Mouse (Mus musculus) midbrain, postnatal 0 days (tissue): ENCODE measurements around the gene Rab2b. TPM values are rescaled to one million over a fixed set of nuclear protein-coding genes. Genes with fewer than 3 reads are reported as not detected.
"Not testable (repeated sequence)": the region's sequence is repeated elsewhere in the genome, so short reads cannot be mapped to it uniquely, and the experiment has no call there.

ENCODE experiments used
- ATAC-seq: fragments of 200-750 bp; cut with Nextera tagmentation; 2 replicates; pipeline ENCODE4 v1.8.0; 2017; ENCODE audit warnings: moderate number of reproducible peaks, mild to moderate bottlenecking, moderate TSS enrichment, moderate library complexity; ENCODE audit not compliant: low FRiP score
- DNase-seq: peaks from one replicate; pipeline ENCODE4 v3.0.0-alpha.2; 2015; ENCODE audit warnings: low spot score
- H3K27ac ChIP-seq: fragments of 300-500 bp; sonication (generic); 2 replicates; pipeline ENCODE4 v1.5.1; 2014; ENCODE audit warnings: low read depth, mild to moderate bottlenecking, low read length, mixed read lengths
- H3K27me3 ChIP-seq: fragments of 300-500 bp; sonication (generic); 2 replicates; pipeline ENCODE4 v1.6.1; 2014; ENCODE audit warnings: low read length, control low read depth, mixed read lengths; ENCODE audit not compliant: insufficient read depth
- H3K36me3 ChIP-seq: fragments of 300-500 bp; sonication (generic); 2 replicates; pipeline ENCODE4 v1.6.1; 2014; ENCODE audit warnings: low read length, control low read depth, mixed read lengths; ENCODE audit not compliant: insufficient read depth
- H3K4me1 ChIP-seq: fragments of 300-500 bp; sonication (generic); 2 replicates; pipeline ENCODE4 v1.6.1; 2014; ENCODE audit warnings: mild to moderate bottlenecking, control low read depth, antibody characterized with exemption, low read length, mixed read lengths; ENCODE audit not compliant: insufficient read depth
- H3K4me2 ChIP-seq: fragments of 300-500 bp; sonication (generic); 2 replicates; pipeline ENCODE4 v1.6.1; 2014; ENCODE audit warnings: low read depth, mild to moderate bottlenecking, low read length, mixed read lengths; ENCODE audit not compliant: poor library complexity, severe bottlenecking
- H3K4me3 ChIP-seq: fragments of 300-500 bp; sonication (generic); 2 replicates; pipeline ENCODE4 v1.5.1; 2014; ENCODE audit warnings: low read depth, mild to moderate bottlenecking, low read length, moderate library complexity
- H3K9ac ChIP-seq: fragments of 300-500 bp; sonication (generic); replicated peaks from 2 replicates; pipeline ENCODE4 v1.6.1; 2014; ENCODE audit warnings: mild to moderate bottlenecking, low read length, moderate library complexity, mixed read lengths; ENCODE audit not compliant: poor library complexity, severe bottlenecking
- H3K9me3 ChIP-seq: fragments of 300-500 bp; sonication (generic); 2 replicates; pipeline ENCODE4 v1.6.1; 2016; ENCODE audit warnings: low read length, control low read depth
- CTCF ChIP-seq: IDR thresholded peaks from 2 replicates; pipeline ENCODE4 v1.5.1; 2016; ENCODE audit warnings: antibody characterized with exemption, mild to moderate bottlenecking
- WGBS: fragments of 180-500 bp; shearing (Covaris S2); extraction: QIAGEN DNeasy Blood & Tissue Kit; methylation state at CpG from one replicate; pipeline ENCODE4 v1.1.7; 2014; 5-methylcytosine and 5-hydroxymethylcytosine counted together
- polyA plus RNA-seq: library from polyadenylated mRNA; unstranded; fragments of >200 nt; fragmentation: Nextera tagmentation; extraction: Ambion mirVana; gene quantifications from 2 replicates; pipeline ENCODE4 v1.2.1, GENCODE M21; 2015
- total RNA-seq: library from RNA; depleted of rRNA; stranded (reverse); fragments of >200 nt; gene quantifications from 2 replicates; pipeline ENCODE4 v1.2.3, GENCODE M21; 2014

Gene Rab2b
- total and polyA plus RNA-seq, 2 experiments from 2014 or later: 57.6 to 57.7 TPM

GRCm38 (mm10) chr14:52310906-52311305 is 31.6 kb upstream of the Rab2b start:
- H3K4me1 ChIP-seq: peaks cover 13% of the 10 kb centered on the region; the same call in 1 of the 2 replicates

GRCm38 (mm10) chr14:52310343-52310742 is 31.0 kb upstream of the Rab2b start:
- H3K27me3 ChIP-seq, H3K4me2 ChIP-seq, H3K9me3 ChIP-seq, H3K4me3 ChIP-seq, DNase-seq, ATAC-seq, H3K27ac ChIP-seq, H3K9ac ChIP-seq: not testable (repeated sequence)
- peak; percentile 41 for TF ChIP-seq CTCF
- Histone ChIP-seq H3K4me1 (peaks cover 12% of the 10 kb centered on the region; the same call in 1 of the 2 replicates), H3K36me3 (peaks cover 26% of the 10 kb centered on the region)
- 95% methylated on average over 5 of the region's 6 CpGs for WGBS

More at GRCm38 (mm10) chr14:52310906-52311305, 31.6 kb upstream of the Rab2b start:
- TF ChIP-seq CTCF: no peak
- H3K36me3 ChIP-seq: peaks cover 26% of the 10 kb centered on the region
- WGBS: 96% methylated on average over 2 of the region's 2 CpGs
- DNase-seq: no peak
- H3K9me3 ChIP-seq: no peaks in the 10 kb centered on the region
- no peak overlapping the region for H3K4me3 ChIP-seq
- ATAC-seq: no peak
- no peaks in the 10 kb centered on the region for H3K27me3 ChIP-seq
- H3K4me2 ChIP-seq: peak overlapping the region; percentile 24; the same call in 1 of the 2 replicates
- H3K9ac ChIP-seq: no peak overlapping the region
- H3K27ac ChIP-seq: no peak overlapping the region

GRCm38 (mm10) chr14:52306100-52306499 is 26.8 kb upstream of the Rab2b start:
- H3K36me3 ChIP-seq: no peaks in the 10 kb centered on the region
- WGBS: 95% methylated on average over 2 of the region's 2 CpGs
- no peak overlapping the region for H3K4me2 ChIP-seq
- no peak overlapping the region for H3K9ac ChIP-seq
- TF ChIP-seq CTCF: no peak
- DNase-seq: no peak
- no peaks in the 10 kb centered on the region for H3K9me3 ChIP-seq
- H3K4me3 ChIP-seq: no peak overlapping the region
- no peaks in the 10 kb centered on the region for H3K27me3 ChIP-seq
- no peak for ATAC-seq
- H3K4me1 ChIP-seq: no peaks in the 10 kb centered on the region
- H3K27ac ChIP-seq: no peak overlapping the region

GRCm38 (mm10) chr14:52304644-52305271 is 25.4 kb upstream of the Rab2b start, which contains the start of gene Mettl3:
Mettl3 (minus strand) TSS chr14:52305128.
- peak within 1 kb of the TSS; percentile 60 for H3K9ac ChIP-seq
- H3K9me3 ChIP-seq: no peaks in the 10 kb centered on the region
- peak within 1 kb of the TSS; percentile 65 for H3K4me2 ChIP-seq
- peak within 1 kb of the TSS; percentile 71 for H3K4me3 ChIP-seq
- no peaks in the 10 kb centered on the region for H3K4me1 ChIP-seq
- H3K27me3 ChIP-seq: no peaks in the 10 kb centered on the region
- peak; percentile 98 for DNase-seq
- ATAC-seq: peak; percentile 95
- peak within 1 kb of the TSS; percentile 93 for H3K27ac ChIP-seq
- TF ChIP-seq CTCF: peak; percentile 55
- peaks cover 2% of the 10 kb centered on the region for H3K36me3 ChIP-seq
- WGBS: under 1% methylated on average over 46 of the region's 46 CpGs

GRCm38 (mm10) chr14:52303517-52303916 is 24.2 kb upstream of the Rab2b start:
- not testable (repeated sequence) for H3K27ac ChIP-seq, H3K9ac ChIP-seq, H3K4me3 ChIP-seq, DNase-seq, H3K4me1 ChIP-seq, H3K36me3 ChIP-seq, ATAC-seq, H3K27me3 ChIP-seq, H3K9me3 ChIP-seq
- WGBS: 76% methylated on average over 3 of the region's 3 CpGs
- peak overlapping the region; percentile 65; the same call in 1 of the 2 replicates for H3K4me2 ChIP-seq

GRCm38 (mm10) chr14:52295558-52296264 is 16.4 kb upstream of the Rab2b start:
- 63% methylated on average over 6 of the region's 6 CpGs for WGBS
- no peak overlapping the region for H3K9ac ChIP-seq
- H3K4me1 ChIP-seq: no peaks in the 10 kb centered on the region
- no peaks in the 10 kb centered on the region for H3K27me3 ChIP-seq
- DNase-seq (peak; percentile 78), ATAC-seq (peak; percentile 58)
- H3K36me3 ChIP-seq: peaks cover 41% of the 10 kb centered on the region
- H3K4me2 ChIP-seq: no peak overlapping the region
- no peak overlapping the region for H3K4me3 ChIP-seq
- H3K9me3 ChIP-seq: no peaks in the 10 kb centered on the region
- peak; percentile 79 for TF ChIP-seq CTCF
- H3K27ac ChIP-seq: no peak overlapping the region
